Mouse (Mus musculus) ovary, postnatal 14 days (tissue): ENCODE measurements around the gene Lgals7.
A peak's percentile ranks its signal among the peaks of the same experiment; 100 is the strongest.

ENCODE experiments used
- DNase-seq: peaks from one replicate; pipeline ENCODE4 v3.0.0; 2022; ENCODE audit warnings: low spot score

Lgals7 gene

DNA sequence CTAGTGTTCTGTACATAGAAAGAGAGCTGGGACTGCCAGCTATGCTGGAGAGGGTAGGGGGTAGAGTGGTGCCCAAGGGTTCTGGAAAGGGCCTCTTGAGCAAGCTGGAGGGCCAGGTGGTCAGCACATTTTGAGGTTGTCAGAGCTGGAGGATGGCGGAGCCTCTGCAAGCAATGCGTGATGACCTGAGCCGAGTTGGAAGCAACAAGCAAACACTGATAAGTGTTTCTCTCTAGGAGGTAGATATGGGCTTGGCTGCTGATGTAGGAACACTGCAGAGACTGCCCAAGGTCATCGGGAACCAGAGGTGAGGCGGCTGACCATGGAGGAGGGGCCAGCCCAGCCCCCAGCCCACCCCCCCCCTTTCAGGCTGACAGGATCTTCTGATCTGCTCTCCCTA lies 32.7 kb upstream of the Lgals7 start:
- DNase-seq = no peak

DNA sequence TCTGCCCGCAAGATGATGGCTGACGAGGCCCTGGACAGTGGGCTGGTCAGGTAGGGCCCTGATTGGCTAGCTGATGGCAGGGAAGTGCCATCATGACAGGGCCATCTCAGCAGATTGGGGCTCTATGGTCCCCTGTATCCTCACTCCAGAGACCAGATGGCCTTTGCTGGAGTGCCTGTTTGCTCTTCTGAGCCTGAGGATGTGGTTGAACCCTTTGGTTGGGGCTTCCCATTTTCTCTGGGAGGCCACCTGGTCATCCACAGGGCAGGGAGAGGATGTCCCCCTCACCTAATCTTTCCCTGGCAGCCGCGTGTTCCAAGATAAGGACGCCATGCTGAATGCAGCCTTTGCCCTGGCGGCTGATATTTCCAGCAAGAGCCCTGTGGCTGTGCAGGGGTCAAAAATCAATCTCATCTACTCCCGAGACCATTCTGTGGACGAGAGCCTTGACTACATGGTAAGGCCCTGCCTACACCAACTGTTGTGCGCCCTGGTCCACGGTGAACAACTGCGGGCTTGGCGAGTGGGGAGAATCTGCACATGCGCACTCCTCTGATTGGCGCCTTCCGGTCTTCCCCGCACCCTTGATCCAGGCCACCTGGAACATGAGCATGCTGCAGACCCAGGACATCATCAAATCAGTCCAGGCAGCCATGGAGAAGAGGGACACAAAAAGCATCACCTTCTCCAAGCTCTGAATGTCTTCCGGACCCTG lies 32.1 kb upstream of the Lgals7 start:
- no peak for DNase-seq

DNA sequence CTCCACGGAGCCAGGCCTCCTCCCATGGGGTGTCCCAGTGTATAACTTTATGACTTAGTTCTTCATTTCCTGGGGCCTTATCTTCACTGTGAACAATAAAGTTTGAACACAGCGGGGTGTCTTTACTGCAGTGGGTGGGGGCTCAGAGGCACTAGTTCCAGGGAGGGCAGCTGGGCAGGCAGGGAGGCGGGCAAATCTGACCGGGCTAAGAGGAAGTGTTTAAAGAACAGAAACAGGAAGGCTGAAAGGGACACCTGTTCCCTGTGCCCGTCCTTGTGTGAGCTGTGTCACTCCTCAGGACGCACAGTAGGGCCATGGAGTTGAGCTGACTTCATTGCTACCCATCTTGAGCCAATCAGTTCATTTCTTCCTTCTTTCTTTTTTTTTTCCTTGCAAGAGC lies 31.5 kb upstream of the Lgals7 start:
- DNase-seq = no peak

DNA sequence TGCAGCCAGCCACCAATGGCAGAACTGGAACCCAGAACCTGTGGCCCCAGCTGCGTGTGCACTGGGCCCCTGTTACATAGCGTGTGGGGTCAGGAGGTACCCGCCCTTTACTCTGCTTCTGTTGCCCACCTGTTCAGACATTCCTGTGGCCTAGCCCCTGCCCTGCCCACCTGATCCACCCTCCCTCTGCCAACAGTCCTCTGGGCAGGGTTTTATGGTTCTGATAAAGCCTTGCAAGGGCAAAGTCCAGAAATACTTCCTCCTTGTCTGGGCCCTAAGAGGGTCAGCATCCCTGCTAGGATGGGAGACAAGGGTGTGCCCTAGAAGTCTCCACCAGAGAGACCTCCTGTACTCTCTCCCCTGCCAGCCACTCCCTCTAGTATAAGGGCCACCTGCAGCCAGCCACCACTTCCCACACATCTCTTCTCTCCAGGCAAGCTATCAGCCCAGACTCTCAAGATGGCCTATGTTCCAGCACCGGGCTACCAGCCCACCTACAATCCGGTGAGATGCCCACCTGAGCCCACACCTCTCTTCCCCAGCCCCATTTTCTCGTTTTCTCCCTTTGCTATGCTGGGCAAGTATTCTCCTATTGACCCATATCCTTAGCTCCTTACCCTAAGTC lies 29.8 kb upstream of the Lgals7 start, which contains the start of gene Lgals4:
Gene Lgals4, plus strand, starts transcription at position 132 of the 625 bp plus-strand sequence.
- no peak for DNase-seq

DNA sequence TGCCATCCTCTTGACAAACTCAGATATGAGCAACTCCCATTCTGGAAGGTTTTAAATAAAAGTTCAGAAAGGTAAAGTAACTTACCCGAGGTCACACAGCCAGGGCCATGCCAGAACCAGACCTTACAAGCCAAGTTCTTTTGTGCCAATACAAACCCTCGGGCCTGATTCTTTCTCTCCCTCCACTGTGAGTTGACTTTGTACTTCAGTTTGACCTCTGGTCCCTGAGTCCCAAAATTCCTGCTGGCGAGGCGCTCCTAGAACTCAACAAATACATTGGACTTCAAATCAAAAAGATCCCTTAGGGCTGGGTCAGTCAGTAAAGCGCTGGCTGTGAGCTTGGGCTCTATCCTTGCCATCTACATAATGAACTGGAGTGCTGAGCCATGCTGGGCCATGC lies 26.7 kb upstream of the Lgals7 start:
- DNase-seq = no peak

DNA sequence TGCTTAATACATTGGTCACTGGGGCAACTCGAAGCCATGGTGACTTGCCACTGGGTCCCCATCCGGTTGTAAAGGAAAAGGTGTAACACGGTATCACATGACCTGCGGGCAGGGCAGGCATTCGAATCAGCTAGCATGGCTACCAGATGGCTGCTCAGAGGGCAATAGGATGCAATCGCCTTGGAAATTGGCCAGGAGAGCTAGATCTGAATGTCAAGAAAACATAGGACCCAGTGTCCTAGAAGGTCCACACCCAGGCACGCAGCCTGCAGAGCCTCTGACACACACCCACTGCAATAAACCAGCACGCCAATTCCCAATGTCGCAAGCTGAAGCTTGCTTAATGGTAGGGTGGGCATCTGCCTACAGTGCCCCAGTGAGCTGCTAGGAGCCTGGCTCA lies 25.3 kb upstream of the Lgals7 start:
- DNase-seq = no peak

DNA sequence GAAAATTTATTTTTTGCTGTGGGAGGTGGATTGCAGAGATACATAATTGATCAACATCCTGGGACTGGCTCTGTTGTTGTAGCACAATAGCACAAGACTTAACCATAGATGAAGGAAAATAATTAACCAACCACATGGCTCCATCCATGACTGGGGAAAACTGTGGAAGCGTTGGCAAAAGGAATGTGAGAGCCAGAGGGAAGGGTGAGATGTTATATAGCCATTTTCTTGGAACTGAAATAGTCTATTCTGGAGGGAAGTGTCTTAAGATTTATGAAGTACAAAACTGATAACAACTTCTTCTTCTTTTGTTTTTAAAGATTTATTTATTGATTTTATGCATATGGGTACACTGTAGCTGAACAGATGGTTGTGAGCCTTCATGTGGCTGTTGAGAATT lies 16.4 kb upstream of the Lgals7 start:
- DNase-seq = no peak

GRCm38 (mm10) chr7:28849700-28850236 lies 13.9 kb upstream of the Lgals7 start:
- no peak for DNase-seq

DNA sequence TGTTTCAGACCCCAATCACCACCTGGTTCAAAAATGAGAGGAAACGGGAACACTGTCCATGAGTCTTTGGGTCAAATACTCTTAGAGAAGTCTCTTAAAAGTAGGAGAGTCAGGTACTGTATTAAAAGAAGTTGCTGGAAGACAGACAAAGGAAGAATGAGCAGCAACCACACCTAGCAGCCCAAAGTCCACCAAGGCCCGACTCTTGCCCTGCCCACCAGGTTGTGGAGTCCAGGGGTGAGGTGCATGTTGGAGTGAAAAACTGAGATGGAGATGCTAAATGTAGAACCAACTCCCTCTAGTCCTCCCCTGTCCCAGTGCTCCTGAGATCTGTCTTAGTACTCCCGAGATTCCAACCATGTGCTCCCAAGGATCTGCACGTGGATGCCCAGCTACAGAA lies 13.0 kb upstream of the Lgals7 start:
- DNase-seq = no peak

GRCm38 (mm10) chr7:28859953-28860352 lies 3.7 kb upstream of the Lgals7 start:
- DNase-seq = no peak

DNA sequence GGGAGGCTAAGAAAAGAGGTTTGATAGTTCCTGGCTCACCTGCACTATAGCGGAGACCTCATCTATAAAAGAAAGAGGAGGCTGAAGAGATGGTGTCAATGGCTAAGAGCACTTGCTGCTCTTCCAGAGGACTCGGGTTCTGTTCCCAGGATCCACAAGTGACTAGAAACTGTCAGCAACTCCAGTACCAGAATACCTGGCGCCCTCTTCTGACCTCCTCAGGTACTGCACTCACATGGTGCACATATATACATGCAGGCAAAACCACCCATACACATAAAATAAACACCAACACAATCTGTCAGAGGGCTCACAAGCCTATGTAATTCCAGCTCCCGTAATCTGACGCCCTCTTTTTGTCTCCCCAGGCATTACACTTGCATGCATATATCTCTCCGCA lies 2.8 kb upstream of the Lgals7 start:
- DNase-seq = no peak

DNA sequence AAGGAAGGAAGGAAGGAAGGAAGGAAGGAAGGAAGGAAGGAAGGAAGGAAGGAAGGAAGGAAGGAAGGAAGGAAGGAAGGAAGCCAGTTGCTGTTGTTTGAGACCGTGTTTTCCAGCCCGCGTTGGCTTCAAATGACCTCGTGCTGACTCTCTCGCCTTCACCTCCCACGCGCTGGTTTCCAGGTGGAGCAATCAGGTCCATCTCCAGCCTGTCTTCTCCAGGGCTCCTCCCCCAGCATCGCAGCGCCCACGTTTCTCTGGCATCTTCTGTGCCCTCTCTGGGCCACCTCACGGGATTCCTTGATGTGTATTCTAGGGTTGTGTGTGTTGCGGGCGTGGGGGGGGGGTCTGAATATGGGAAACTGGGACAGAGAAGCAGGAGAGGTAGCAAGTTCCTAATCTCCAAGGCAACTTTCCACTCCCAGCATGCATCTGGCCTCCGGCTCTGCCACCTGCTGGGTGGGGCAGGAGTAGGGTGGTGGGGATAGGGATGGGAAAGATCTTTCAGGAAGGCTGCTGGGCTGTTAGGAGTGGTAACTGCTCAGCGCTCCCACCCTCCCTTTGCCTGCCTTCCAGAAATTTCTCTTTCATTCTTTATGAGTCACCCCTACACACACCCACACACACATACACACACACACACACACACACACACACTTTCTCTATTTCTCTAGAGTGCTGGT lies 695 bp upstream of the Lgals7 start:
- no peak for DNase-seq

GRCm38 (mm10) chr7:28864288-28864750 lies 666 bp downstream of the Lgals7 start:
- DNase-seq = no peak

DNA sequence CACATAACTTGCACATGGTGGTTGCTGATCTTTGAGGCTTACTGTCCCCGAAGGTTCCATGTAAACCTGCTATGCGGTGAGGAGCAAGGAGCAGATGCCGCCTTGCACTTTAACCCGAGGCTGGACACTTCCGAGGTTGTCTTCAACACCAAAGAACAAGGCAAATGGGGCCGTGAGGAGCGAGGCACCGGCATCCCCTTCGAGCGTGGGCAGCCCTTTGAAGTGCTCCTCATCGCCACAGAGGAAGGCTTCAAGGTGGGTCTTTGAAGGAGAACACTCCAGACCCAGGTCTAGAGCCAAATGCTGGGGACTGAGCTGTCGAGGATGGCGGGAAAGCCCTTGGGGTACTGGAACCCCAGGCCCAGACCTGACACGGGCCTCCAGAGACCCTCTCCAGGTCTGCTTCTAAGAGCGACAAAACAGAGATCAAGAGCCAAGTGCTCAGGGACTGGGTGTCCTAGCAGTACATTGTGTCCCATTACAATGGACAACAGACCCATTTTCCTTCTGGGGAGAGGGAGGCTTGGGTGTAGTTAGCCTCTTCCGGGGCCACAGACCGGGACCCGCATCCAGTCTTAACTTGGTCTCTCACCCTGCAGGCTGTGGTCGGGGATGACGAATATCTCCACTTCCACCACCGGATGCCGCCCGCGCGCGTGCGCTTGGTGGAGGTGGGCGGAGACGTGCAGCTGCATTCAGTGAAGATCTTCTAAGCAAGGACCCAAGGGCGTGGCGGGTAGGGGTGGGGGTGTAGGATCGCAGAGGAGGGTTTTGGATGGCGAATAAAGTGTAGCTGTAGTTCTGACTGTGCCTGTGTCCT lies 2.0 kb downstream of the Lgals7 start:
- peak; percentile 65 for DNase-seq

DNA sequence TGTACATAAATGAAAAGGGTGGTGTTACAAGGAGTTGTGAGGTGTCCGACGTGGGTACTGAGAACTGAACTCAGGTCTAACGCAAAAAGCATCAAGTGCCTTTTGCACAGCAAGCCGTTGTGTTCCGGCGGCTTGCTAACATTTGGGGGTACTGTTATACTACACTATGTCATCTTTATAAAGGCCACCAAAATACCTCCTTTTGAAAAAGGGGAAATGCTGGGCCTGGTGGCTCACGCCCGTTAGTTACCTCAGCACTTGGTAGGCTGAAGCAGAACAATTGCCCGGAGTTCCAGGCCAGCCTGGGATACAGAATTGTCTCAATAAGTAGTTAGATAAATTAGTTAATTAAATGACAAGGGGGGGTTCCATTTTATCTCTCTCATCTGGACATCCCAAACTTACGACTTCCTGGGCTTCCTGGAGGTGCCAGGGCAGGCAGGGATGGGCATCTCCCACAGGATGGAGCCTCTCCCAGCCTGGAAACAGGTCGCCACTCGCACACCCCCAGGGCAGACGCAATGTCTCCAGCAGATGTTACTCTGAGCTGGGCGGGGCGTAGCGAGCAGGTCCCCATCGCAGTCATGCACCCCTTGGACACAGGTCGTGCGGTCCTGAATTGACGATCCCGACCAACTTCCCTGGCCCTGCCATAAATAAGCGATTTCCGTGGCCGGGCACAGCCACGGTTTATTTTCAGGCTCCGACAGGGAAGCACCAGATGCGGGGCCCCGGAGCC lies 3.3 kb downstream of the Lgals7 start:
- no peak for DNase-seq

GRCm38 (mm10) chr7:28867508-28868340 lies 4.1 kb downstream of the Lgals7 start:
- DNase-seq = peak; percentile 71

GRCm38 (mm10) chr7:28870901-28871664 lies 7.4 kb downstream of the Lgals7 start:
- DNase-seq = no peak

GRCm38 (mm10) chr7:28874565-28874964 lies 10.9 kb downstream of the Lgals7 start:
- no peak for DNase-seq

- DNase-seq = no peak
These were observed 12.4 kb downstream of the Lgals7 start for GRCm38 (mm10) chr7:28876099-28876498.

GRCm38 (mm10) chr7:28877155-28877554 lies 13.5 kb downstream of the Lgals7 start:
- DNase-seq = no peak
